Mouse (Mus musculus): Measurements from ENCODE around the gene Fam222a.

Fam222a gene

DNA sequence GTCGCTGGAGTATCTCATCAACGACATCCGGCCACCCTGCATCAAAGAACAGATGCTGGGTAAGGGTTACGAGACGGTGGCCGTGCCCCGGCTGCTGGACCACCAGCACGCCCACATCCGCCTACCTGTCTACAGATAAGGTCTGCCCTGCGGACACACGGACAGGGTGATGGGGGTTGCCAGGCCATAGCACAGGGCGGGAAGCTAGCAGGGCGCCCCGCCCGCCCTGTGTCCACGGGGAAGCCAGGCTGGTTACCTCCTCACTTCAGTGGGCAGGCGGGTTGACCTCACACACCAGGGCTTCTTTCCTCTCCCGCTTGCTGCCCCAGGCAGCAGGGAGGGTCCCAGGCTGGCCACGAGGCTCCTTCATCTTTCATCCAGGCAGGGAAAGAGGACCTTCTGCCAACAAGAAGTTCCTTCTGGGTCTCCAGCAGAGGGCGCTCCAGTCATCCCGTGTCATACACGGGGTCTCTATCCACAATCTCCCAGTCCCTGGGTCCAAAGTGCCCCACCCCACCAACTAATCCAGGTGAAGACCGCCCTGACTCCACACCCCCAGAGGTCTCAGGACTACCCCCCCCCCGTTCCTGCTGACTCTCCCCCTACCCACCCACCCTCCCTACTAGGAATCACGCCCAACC lies 44.3 kb downstream of the Fam222a start:
- no peak for DNase-seq (ENCODE audit: low spot score in 2 of 2)

DNA sequence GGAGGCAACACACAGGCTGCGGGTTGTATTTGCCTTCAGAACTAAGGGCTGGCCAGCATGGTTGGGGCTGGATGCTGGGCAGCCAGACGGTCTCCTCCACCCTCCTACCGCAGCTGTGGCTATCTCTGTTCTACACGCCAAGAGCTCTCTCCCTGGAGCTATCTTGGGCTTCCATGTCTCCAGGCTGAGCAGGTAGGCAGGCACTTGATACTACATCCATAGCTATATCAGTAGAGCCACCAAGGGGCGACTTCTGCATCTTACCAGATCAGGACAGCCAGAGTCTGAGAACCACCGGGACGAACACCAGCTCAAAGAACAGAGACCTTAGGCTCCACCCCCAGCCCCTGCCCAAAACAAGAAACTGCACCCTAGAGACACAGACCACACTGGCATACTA lies 47.0 kb downstream of the Fam222a start:
- DNase-seq (ENCODE audit: low spot score in 2 of 2) = no peak

DNA sequence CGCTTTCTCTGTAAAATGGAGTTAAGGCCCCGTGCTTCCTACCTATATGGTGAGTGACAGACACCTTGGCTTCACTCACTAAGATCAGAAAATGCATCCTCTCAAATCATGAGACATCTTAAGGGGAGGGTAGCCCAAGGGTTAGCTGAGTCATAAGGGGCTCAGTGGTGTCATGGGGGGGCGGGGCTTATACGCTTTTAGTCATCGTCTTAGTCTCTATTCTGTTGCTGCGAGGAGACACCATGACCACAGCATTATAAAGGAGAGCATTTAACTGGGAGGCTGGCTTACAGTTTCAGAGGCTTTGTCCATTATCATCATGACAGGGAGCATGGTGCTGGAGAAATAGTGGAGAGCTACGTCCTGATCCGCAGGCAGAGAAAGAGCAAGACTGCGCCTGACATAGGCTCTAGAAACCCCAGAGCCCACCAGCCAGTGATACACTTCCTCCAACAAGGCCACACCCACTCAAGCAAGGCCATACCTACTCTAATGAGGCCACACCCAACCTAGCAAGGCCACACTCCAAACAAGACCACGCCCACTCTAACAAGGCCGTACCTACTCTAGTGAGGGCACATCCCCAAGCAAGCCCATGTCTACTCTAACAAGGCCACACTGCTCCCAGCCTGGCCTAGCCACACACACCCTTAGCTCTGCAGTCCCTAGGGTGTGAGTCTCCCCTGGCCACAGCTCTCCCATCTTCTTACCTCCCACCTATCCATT lies 48.7 kb downstream of the Fam222a start:
- DNase-seq (ENCODE audit: low spot score in 2 of 2) = no peak

DNA sequence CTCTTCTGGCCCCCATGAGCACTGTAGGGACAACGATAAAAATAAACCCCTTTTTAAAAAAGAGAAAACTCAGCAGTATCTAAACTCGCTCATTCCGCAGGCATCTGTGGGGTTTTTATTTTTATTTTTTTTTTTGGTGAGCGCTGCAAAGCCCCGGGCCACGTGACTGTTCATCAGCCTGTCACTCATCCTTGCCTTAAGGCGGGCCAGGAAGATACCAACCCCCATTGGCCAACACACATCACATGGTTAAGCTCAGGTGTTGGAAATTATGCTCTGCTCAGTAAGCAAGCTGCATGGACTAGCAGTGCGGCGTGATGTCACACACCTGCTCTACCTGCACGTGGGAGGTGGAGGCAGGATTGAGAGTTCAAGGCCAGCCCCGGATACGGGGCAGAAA lies 50.0 kb downstream of the Fam222a start:
- no peak for DNase-seq (ENCODE audit: low spot score in 2 of 2)

DNA sequence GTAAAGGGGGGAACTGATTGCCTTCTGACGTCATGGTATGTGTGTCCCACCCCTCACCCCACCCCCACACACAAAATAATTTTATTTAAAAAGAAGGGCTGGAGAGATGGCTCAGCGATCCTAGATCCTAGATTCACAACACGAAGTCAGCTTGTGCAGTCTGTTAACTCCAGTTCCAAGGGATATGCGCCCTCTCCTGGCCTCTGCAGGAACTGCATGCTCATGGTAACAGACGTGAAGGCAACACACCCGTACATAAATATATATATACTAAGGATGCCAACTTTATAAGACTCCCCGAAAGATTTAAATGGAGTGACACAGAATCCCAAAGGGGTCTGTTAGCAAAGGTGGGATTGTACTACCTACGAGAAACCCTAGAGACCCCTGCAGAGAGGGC lies 51.0 kb downstream of the Fam222a start:
- peak; percentile 66 to 77 for DNase-seq (ENCODE audit: low spot score in 2 of 2)

DNA sequence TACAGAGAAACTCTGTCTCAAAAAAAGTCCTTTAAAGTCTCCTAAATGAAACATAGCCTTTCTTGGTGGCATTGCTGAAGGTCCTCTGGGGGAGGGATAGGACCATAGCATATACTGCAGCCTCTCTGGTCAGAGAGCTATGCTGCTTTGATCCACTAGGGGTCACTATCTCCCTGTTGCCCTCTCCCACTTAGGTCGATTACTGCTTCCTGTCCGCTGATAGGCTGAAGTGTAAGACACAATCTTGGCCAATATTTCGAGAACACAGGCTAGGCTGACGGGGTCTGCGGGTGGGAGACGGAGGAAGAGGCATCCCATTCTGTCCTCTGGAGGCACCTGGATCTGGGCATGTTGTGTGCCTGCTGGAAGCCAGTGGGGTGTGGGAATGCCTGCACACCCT lies 52.5 kb downstream of the Fam222a start:
- DNase-seq (ENCODE audit: low spot score in 2 of 2) = no peak

DNA sequence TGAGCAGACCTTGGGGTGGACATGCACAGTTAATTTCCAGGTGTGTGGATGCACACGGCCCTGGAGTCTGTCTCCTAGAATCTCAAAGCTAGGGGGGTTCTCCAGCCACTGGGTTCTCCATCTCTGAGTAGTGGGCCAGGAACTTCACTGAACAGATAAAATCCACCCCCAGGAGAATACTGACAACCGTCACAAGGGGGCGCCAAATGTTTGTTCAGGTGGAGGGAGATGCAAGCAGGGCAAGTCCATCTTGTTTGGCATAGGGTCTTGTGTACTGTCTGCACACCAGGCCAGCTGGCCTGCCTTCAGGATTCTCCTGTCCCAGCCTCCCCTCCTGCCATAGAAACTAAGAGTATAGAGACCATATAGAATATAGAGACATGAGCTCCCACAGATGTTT lies 57.8 kb downstream of the Fam222a start:
- DNase-seq (ENCODE audit: low spot score in 2 of 2) = peak; percentile 44 to 78

DNA sequence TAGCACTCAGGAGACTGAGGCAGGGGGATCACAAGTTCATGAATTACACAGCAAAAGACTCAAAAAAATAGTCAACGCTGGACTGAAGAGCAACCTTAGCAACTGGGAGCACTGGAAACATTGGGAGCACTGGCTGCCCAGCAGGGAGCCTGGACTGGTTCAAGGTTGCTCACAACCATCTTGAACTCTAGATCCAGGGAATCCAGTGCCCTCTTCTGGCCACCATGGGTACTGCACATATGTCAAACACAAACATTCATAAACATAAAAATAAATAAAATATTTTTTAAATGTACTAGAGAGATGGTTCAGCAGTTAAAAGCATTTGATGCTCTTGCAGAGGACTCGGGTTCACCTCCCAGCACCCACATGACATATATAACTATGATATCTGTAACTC lies 63.5 kb downstream of the Fam222a start:
- DNase-seq (ENCODE audit: low spot score in 2 of 2) = no peak

DNA sequence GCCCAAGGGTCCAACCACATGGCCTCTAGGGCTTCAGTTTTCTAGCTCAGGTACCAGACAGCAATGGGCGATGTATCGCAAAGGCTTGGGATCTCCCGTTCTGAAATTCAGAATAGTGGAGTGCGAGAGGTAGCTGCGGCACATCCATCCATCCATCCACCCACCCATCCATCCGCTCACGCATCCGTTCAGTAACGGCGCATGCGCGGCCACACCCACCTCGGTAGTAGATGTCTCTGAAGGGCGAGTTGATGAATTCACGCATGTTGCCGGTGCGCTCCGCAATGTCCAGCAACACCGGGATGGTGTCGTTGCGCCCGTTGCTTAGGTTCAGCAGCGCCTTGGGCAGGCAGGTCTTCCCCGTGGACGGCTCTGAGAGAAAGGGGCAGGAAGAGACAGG lies 68.3 kb downstream of the Fam222a start:
- no peak for DNase-seq (ENCODE audit: low spot score in 2 of 2)

DNA sequence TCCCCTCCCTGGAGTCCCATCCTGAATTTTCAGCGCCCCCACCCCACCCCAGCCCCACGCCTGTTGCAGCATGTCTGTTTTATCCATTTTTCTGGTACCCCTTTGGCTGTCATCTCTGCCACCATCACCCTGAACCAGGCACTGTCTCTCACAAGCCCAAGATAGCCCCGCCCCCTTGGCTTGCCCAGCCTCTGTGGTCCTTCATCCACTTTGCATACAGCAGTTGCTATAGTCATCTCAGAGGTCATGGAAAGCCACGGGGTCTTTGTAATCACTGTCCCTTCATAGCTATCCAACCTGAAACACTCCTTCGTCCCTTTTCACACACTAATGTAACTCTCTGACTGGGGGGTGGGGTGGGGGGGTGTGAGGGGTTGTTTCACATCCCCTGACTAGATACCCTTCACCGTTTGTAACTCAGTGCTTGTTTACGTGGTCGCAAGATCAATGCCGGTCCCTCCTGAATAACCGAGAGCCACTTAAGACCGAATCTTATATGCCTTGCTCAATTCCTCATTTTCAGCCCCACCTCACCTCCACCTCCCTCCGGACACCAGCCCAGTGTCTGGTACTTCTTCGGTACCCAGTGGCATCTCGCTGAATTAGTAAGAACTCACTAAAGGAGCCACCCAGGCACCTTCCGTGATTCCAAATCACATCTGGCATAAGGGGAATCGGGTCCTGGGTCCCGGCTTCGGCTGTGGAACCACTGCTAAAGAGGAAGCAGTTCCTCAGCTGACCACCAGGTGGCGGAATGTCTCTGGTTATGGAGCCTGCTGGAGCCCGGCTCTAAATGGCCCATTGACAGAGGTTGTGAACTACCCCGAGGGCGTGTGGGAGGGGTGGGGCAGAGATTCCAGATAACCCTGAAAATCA lies 71.2 kb downstream of the Fam222a start:
- DNase-seq (ENCODE audit: low spot score in 2 of 2) = peak; percentile 86 to 92

DNA sequence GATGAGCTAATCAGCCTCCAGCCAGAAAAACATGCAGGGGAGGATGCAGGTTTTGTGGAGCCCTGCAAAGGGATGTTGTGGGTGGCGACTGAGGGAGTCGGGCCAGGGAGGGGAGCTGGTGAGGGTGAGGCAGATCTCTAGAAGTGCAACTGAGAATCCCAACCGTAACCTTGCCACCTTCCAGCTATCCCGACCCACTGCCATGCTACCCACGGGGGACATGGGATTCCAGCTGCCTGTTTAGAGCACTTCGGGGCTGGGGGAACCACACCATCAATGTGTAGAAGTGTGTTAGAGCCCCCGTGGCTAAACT lies 71.8 kb downstream of the Fam222a start:
- no peak for DNase-seq (ENCODE audit: low spot score in 2 of 2)

DNA sequence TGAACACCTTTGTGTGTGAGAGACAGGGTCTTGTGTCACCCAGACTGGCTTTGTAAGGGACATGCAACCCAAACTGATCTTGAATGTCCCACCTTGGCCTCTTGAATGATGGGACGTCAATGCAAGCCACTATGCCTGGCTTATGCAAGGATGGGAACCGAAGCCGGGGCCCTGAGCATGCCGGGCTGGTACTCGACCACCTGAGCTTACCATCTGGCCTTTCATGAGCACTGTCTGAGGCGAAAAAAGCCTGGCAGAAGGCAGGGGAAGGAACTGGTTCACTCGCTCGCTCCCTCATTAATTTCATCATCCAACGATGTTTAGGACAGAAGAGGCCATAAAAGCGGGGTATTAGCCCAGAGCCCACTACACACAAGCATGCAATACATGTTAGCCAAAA lies 73.0 kb downstream of the Fam222a start:
- DNase-seq (ENCODE audit: low spot score in 2 of 2) = no peak

DNA sequence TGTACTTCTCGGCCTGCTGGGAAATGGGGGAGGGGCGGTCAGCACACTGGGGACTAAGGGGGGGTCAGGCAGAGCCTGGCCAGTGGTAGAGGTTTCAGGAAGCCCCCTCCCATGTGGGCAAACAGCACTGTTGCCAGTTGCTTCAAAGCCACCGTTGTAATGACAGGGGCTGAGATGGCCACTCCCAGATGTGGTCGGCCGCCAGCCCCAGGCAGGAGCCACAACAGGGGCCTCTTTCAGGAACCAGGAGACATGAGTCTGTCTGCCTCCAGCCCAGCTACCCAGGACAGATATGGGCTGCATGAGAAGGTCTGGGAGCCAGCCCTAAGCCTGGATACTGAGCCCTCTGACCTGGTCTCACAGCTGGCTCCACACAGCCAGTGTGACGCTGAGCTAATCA lies 77.1 kb downstream of the Fam222a start:
- DNase-seq (ENCODE audit: low spot score in 2 of 2) = no peak

DNA sequence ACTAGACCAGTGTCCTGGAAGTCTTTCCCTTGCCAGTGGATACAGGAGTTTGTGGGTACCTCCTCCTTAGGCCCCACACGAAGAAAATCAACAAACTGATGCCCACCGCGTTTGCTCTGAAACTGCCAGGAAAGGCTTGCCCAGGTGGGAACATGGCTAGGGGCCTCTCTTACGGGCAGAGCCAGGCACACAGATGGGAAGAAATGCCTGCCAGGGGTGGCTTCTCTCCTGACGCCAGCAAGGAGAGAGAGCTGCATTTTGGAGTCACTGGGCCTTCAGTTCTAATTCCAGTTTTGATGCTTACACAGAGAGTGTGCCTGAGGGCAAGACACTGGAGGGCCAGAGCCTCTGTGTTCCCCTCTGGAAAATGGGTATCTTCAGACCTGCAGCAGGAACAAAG lies 78.1 kb downstream of the Fam222a start:
- no peak for DNase-seq (ENCODE audit: low spot score in 2 of 2)

DNA sequence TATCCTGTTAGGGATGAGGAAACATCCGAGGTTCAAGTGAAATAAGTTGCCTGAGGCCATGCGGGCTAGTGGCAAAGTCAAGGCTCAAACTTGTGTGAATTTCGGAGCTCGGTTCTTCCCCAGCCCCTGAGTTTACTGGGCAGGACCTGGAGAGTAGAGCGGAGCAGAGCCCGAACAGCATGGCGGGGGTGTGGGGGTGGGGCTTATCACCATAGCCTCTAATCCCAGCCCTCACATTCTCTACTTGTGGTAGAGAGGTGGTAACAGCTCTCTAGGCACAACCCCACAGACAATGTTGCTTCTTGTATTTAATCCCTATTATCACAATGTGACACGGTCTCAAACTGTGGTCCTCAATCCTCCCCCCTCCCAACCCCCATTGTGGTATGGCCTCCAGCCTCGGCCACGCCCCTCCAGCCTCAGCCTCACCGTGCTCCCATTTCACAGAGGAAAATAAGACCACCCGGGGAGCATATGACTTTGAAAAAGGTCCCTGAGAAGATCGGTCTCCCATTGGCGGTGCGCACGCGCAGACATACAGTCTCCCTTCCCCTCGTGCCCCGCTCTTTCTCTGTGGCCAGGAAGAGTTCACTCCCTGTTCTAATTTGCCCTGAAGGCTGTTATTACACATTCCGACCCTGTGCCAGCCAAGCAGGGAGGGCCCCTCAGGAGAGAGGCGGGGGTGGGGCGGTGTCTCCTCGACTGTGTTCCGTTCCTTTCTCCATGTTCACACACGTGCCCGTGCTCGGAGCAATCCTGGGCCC lies 79.6 kb downstream of the Fam222a start:
- DNase-seq (ENCODE audit: low spot score in 2 of 2) = no peak

DNA sequence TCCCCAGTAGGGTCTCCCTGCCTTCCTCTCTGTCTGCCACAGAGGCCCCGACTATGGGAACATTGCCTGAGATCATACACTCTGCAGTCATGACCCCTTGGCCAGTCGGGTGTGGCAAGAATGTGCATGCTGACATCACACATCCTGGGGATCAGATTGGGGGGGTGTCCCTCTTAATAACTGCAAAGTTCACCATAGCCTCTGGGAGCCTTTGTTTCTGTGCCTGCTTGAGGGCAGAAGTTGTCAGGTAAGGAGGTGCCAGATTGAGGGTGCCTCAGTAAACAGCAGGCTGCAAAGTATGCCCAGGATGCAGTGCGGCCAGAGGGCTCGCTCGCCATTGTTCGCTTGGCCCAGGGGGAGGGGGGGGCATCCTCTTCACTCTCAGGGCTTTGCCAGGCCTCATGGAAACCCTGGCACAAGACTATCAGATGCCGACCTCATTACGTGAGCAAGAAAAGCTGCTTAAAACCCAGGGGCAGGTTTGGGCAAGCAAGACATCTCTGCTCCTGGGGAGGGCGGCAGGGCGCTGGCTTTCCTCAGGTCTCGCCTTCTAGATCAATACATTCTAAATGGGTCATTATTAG lies 81.0 kb downstream of the Fam222a start:
- DNase-seq (ENCODE audit: low spot score in 2 of 2) = no peak

DNA sequence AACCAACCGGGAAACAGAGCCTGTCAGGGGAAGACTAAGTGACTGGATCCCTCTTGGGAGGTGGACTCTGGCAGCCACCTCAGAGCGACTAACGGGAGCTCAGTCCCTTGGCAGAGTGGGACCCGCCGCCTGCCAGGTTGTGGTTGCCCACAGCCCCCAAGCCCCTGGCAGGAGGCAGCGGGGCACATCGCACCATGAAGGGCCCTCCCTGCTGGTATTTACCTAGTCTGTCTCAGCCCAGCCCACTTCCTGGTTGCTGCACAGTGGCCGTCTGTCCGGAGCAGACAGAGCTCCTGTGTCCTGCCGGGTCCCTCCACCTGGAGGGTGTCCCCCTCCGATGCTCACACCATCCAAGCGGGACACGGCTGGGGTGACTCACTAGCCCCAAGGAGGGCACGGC lies 83.2 kb downstream of the Fam222a start:
- no peak for DNase-seq (ENCODE audit: low spot score in 2 of 2)

DNA sequence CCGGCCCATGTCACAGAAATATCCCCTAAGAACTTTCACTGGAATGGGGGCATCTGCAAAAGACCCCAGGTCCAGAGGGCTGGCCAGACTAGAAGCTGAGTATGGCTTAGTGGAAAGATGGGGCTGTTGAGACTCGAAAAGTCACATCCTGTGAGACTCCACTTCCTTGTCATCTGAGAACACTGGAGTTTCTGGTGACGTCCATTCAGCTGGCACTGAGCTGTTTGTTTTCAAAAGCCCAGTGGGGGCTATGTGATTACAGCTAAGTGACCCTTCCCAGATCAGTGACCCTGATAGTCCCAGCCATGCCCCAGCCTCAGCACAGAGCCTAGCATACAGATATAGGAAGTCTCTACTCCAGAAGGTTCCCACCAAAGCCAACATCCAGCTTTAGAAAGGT lies 83.6 kb downstream of the Fam222a start:
- DNase-seq (ENCODE audit: low spot score in 2 of 2) = no peak

DNA sequence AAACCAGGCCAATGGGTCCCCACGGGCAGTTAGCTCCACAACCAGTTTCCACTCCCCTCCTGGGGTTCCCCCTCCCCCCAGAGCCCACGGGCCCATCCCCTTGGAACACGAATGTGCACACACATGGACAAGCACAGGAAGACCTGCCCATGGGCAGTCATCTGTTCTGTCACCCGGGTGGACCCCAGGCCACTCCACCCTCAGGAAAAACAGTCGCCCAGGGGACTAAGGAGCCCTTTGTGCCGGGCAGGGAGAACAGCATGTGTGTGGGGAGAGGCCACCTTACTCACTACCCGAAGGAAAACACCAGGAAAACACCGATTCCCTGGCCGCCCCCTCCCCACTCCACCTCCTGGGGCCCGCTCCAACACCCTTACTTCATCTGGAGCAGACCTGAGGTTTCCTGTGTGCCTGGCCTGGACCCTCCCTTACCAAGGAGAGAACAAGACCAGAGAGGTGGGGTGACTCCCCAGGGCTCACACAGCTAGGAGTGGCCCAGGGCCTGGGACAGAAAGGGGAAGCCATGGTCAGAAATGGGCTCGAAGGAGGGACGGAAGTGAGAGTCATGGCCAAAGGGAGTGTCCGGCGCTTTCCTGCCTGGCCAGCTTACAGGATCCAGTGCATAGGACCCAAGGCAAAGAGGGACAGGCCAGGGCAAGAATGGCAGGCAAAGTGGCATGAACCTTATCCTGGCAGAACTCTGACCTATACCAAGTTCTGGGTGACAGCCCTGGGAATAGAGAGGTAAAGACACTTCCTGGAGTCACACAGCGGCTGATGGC lies 86.0 kb downstream of the Fam222a start:
- DNase-seq (ENCODE audit: low spot score in 2 of 2) = no peak

DNA sequence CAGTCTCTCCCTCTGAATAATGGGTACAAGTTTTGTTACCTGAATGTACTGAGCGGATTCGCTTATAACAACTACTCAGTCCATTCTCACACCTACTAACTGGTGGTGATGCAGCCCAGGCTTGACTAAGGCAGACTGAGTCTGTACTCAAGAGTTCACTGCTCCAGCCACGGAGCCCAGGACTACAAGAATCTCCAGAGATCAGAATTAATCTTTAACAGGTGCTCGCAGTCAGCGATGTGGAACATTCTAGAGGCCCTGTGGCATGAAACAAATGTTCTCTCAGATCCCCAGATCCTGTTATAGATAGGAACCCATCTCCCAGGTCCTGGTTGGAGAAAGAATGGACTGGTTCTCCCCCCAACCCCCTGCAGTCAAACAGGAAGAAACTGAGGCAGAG lies 87.9 kb downstream of the Fam222a start:
- no peak for DNase-seq (ENCODE audit: low spot score in 2 of 2)

DNA sequence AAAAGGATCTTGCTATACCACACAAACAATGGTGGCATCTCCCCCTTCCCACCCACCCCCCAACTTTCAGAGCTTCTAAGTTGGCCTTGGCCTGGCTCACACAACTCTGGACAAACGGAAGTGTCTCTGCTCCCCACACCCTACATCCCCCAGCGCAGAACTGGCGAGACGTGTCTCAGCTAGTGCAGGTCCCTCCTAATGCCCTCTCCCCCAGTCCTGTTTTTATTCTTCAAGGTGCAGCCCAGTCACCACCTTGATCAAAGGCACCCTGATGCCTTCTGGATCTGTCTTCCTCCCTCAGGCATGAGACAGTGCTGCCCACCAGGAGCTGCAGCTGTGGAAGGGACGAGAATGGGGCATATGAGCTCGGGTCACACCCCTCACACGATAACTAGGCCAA lies 88.5 kb downstream of the Fam222a start:
- no peak for DNase-seq (ENCODE audit: low spot score in 2 of 2)

Measured in right cerebral cortex, adult 2 months (tissue).